Mouse (Mus musculus) midbrain, embryonic 13.5 days (tissue): Measurements from ENCODE around the gene Poc1b. TPM values are rescaled to one million over a fixed set of nuclear protein-coding genes. Genes with fewer than 3 reads are reported as not detected.

Experiments
- ATAC-seq: fragments of 200-750 bp; cut with Nextera tagmentation; 2 replicates; pipeline ENCODE4 v1.8.0; 2017; ENCODE audit warnings: mild to moderate bottlenecking, moderate TSS enrichment, moderate library complexity
- H3K27ac ChIP-seq: fragments of 300-500 bp; sonication (generic); 2 replicates; pipeline ENCODE4 v1.5.1; 2015; ENCODE audit warnings: inconsistent platforms, mild to moderate bottlenecking, moderate library complexity
- H3K27me3 ChIP-seq: fragments of 300-500 bp; sonication (generic); 2 replicates; pipeline ENCODE4 v1.6.1; 2015; ENCODE audit warnings: mild to moderate bottlenecking, inconsistent platforms
- H3K36me3 ChIP-seq: fragments of 300-500 bp; sonication (generic); 2 replicates; pipeline ENCODE4 v1.6.1; 2015; ENCODE audit warnings: mild to moderate bottlenecking, inconsistent platforms
- H3K4me1 ChIP-seq: fragments of 300-500 bp; sonication (generic); replicated peaks from 2 replicates; pipeline ENCODE4 v1.6.1; 2015; ENCODE audit warnings: inconsistent platforms
- H3K4me2 ChIP-seq: fragments of 300-500 bp; sonication (generic); replicated peaks from 2 replicates; pipeline ENCODE4 v1.6.1; 2015; ENCODE audit warnings: moderate library complexity, mild to moderate bottlenecking, inconsistent platforms
- H3K4me3 ChIP-seq: fragments of 300-500 bp; sonication (generic); replicated peaks from 2 replicates; pipeline ENCODE4 v1.5.1; 2015; ENCODE audit warnings: mild to moderate bottlenecking, inconsistent platforms
- H3K9ac ChIP-seq: fragments of 300-500 bp; sonication (generic); replicated peaks from 2 replicates; pipeline ENCODE4 v1.6.1; 2015; ENCODE audit warnings: mild to moderate bottlenecking, inconsistent platforms
- H3K9me3 ChIP-seq: fragments of 300-500 bp; sonication (generic); 2 replicates; pipeline ENCODE4 v1.6.1; 2016; ENCODE audit warnings: mild to moderate bottlenecking, inconsistent platforms
- WGBS: fragments of 180-500 bp; shearing (Covaris S2); methylation state at CpG from one replicate; pipeline ENCODE4 v1.1.7; 2015; 5-methylcytosine and 5-hydroxymethylcytosine counted together
- polyA plus RNA-seq: library from polyadenylated mRNA; unstranded; fragments of >200 nt; fragmentation: Nextera tagmentation; extraction: Ambion mirVana; gene quantifications from 2 replicates; pipeline ENCODE4 v1.2.1, GENCODE M21; 2015

The Poc1b gene
- polyA plus RNA-seq, 1 experiment from 2014 or later, result 13.7 TPM

DNA sequence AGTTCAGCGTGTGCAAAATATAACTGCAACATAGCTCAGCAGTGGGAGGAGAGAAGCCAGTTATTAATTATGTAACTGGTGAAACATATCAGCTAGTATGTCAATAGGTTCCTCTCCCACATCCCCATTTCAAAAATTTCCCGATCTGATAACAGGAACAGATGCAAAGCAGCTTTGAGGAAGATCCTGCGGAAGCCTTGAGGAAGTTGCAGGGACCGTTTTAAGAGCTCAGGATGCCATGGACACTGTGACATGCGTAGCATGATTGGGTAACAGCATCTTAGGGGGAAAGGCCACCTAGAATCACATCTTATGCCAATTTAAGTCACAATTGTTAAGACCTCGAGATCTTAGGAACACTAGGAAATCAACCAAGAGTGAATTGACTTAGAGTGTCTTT lies 16.9 kb upstream of the Poc1b start:
- no peaks in the 10 kb centered on the region for H3K4me1 ChIP-seq
- 82% methylated on average over 6 of the region's 6 CpGs for whole genome bisulfite sequencing
- H3K27ac ChIP-seq, result no peak overlapping the region
- no peak overlapping the region for H3K9ac ChIP-seq
- no peak overlapping the region for H3K4me2 ChIP-seq
- no peaks in the 10 kb centered on the region for H3K27me3 ChIP-seq
- H3K4me3 ChIP-seq, result no peak overlapping the region
- no peaks in the 10 kb centered on the region for H3K36me3 ChIP-seq
- no peaks in the 10 kb centered on the region for H3K9me3 ChIP-seq
- no peak for ATAC-seq

DNA sequence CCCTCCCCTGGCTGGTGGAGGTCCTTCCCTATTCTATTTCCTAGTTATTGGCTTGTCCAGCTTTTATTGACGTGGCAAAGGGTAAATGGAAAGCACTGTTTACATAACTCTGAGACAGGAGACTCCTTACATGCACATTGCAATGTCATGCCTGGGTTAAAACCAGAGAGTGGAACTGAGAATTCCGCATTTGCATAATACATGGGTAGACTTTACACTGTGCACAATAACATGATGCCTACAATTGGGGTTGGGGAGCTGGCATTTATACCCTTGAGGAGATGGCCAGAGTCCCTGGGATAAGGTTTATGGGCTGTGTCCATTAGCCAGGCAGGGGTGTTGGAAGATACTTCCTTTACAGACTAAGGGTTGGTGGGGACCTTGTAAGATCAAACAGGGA lies 13.5 kb upstream of the Poc1b start:
- Histone ChIP-seq H3K36me3 (no peaks in the 10 kb centered on the region), H3K4me3 (no peak overlapping the region), H3K9me3 (no peaks in the 10 kb centered on the region), H3K27me3 (no peaks in the 10 kb centered on the region), H3K27ac (no peak overlapping the region), H3K4me1 (no peaks in the 10 kb centered on the region), H3K9ac (no peak overlapping the region), H3K4me2 (no peak overlapping the region)
- 93% methylated on average over 2 of the region's 2 CpGs for WGBS
- no peak for ATAC-seq

DNA sequence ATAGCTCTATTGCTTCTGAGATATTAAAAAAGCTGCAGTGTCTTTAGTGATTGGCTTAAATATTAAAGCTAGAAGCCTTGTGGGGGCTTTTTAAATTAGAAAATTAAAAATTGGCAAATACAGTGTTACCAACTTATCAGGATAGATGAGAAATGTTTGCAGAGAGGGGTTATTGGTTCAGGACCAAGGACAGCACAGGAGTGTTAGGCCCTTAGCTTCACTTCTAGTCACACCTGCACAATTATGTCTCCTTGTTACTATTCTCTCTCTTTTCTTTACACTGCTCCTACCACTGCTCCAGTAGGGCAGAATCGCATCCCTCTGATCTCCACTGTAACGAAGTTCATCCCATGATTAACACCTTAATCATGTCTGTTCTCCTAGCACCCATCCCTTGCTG lies 11.7 kb upstream of the Poc1b start:
- Histone ChIP-seq H3K27ac (no peak overlapping the region), H3K4me2 (no peak overlapping the region), H3K36me3 (no peaks in the 10 kb centered on the region), H3K4me3 (no peak overlapping the region), H3K9ac (no peak overlapping the region), H3K27me3 (no peaks in the 10 kb centered on the region), H3K9me3 (no peaks in the 10 kb centered on the region), H3K4me1 (no peaks in the 10 kb centered on the region)
- ATAC-seq, result no peak
- WGBS, result 80% methylated on average over 2 of the region's 2 CpGs

DNA sequence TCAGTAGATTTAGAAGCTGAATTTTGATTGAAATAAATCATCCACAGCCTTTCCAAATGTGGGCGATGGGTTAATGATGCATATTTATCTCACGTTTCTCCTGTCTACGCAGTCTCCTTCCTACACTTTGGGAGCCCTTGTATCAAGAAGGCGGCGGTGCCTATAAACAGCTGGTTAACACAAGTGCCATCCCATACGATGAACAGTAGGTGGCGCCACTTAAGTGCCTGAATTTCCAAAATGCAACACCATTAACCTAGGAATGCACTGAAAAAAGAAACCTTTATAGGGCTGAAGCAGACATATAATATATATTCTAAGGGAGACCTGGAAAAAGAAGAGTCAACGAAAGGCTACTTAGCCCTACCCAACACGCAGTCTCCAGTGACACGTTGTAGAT lies 9.5 kb upstream of the Poc1b start:
- Histone ChIP-seq H3K4me2 (no peak overlapping the region), H3K27ac (no peak overlapping the region), H3K9ac (no peak overlapping the region), H3K36me3 (no peaks in the 10 kb centered on the region), H3K4me1 (no peaks in the 10 kb centered on the region), H3K4me3 (no peak overlapping the region), H3K9me3 (no peaks in the 10 kb centered on the region), H3K27me3 (no peaks in the 10 kb centered on the region)
- WGBS, result 76% methylated on average over 10 of the region's 10 CpGs
- ATAC-seq, result no peak; the same call in 1 of the 2 replicates

DNA sequence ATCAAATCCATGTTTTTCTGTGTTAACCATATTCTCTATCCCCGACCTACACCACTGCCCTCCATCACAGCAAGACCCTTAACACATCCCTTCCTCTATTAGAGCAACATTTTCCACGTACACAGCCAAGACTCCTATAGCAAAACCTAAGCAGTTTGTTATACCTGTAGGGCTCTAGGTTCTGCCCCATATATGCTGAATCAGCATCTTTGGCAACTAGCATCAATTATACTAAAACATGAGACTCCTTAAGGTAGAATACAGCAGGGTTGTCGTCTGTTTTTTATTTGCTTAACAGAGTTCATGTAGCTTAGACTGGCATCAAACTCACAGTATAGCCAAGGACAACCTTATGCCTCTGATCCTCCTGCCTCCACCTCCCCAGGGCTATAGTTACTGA lies 1.3 kb upstream of the Poc1b start:
- Histone ChIP-seq H3K27me3 (no peaks in the 10 kb centered on the region), H3K4me2 (no peak overlapping the region), H3K27ac (no peak overlapping the region), H3K36me3 (peaks cover 13% of the 10 kb centered on the region), H3K9ac (no peak overlapping the region), H3K4me1 (peaks cover 33% of the 10 kb centered on the region), H3K4me3 (no peak overlapping the region; the same call in 1 of the 2 replicates), H3K9me3 (no peaks in the 10 kb centered on the region)
- no peak for ATAC-seq
- WGBS, result 84% methylated on average over 3 of the region's 3 CpGs

DNA sequence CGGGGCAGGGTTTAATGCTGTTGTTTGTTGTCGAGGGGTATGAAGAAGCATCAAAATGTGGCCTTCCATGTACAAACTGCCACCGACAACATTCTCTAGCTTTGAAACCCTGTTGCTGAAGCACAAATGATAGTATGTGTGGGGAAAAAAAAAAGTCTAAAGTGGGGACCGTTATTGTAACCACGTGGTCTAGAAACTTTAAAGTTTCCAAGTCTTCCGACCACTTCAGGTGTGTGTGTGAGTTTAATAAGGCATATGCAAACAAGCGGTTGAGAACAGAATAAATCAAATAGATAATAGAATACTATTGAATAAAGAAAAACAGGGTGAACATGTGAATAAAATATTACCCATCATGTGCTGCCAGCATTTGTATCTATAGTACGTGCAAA lies 529 bp upstream of the Poc1b start:
- peaks cover 20% of the 10 kb centered on the region for H3K36me3 ChIP-seq
- H3K27me3 ChIP-seq, result no peaks in the 10 kb centered on the region
- H3K9ac ChIP-seq, result peak overlapping the region; percentile 84
- H3K4me3 ChIP-seq, result peak overlapping the region; percentile 76
- peak overlapping the region; percentile 76 for H3K4me2 ChIP-seq
- 31% methylated on average over 8 of the region's 8 CpGs for WGBS
- H3K9me3 ChIP-seq, result no peaks in the 10 kb centered on the region
- peaks cover 40% of the 10 kb centered on the region for H3K4me1 ChIP-seq
- ATAC-seq, result peak; percentile 1; the same call in 1 of the 2 replicates
- H3K27ac ChIP-seq, result peak overlapping the region; percentile 91

DNA sequence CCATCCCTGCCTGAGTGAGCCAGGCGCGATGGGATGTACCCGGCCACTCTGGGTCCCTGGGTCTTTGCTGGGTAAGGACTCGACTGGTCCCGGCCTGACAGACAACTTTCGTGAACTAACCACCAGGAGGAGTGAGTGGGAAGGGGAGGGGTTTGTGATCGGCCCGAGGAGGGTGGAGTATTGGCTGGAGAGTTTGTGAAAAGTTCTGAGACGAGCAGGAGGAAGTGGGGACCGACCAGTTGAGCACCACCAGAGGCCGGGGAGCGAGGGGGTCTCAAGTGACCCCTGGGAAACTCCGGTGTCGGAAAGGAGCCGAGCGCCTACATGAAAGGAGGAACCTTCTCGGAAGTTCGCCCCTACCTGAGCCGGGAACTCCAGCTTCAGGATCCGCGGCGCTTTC lies 1.1 kb downstream of the Poc1b start, which contains the start of gene Galnt4:
TSS of gene Galnt4 (plus strand) at position 196 of the 400 bp plus-strand sequence.
- Histone ChIP-seq H3K4me1 (peaks cover 42% of the 10 kb centered on the region), H3K36me3 (peaks cover 21% of the 10 kb centered on the region), H3K9me3 (no peaks in the 10 kb centered on the region), H3K9ac (peak within 1 kb of the TSS; percentile 84), H3K4me2 (peak within 1 kb of the TSS; percentile 76), H3K27ac (peak within 1 kb of the TSS; percentile 91), H3K4me3 (peak within 1 kb of the TSS; percentile 76), H3K27me3 (no peaks in the 10 kb centered on the region)
- ATAC-seq, result peak; percentile 74
- WGBS, result 0% methylated on average over 22 of the region's 22 CpGs

DNA sequence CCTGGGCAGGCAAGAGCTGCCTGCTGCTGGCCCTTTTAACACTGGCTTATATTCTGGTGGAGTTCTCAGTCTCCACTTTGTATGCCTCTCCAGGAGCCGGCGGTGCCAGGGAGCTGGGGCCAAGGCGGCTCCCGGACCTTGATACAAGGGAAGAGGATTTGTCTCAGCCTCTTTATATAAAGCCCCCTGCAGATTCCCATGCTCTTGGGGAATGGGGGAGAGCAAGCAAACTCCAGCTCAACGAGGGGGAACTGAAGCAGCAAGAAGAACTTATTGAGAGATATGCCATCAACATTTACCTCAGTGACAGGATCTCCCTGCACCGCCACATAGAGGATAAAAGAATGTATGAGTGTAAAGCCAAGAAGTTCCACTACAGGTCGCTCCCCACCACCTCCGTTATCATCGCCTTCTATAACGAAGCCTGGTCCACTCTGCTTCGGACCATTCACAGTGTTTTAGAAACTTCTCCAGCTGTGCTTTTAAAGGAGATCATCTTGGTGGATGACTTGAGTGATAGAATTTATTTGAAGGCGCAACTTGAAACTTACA lies 1.7 kb downstream of the Poc1b start:
- ATAC-seq, result 0 out of 2 replicates have a peak, but pooled peaks have one; percentile 3
- 35% methylated on average over 12 of the region's 12 CpGs for WGBS
- peaks cover 21% of the 10 kb centered on the region for H3K36me3 ChIP-seq

DNA sequence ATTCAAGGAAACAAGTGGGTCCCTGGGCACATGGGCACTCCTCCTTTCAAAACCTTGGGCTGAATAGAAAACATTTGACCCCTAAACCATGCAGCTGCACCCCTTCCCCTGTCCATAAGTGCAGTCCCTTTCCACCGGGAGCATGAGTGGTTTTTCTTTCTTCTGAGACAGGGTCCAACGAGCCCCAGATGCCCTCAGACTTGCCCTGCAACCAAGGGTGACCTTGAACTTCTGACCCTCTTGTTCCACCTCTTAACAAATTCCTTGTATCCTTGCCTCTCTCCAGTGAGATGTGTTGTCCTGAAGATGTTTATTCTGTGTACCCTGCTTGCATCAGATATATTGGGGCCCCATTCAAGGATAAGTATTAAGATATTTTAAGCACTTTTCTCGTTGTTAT lies 6.7 kb downstream of the Poc1b start:
- Histone ChIP-seq H3K27ac (no peak overlapping the region), H3K9me3 (no peaks in the 10 kb centered on the region), H3K4me1 (peaks cover 41% of the 10 kb centered on the region), H3K4me3 (no peak overlapping the region), H3K36me3 (peaks cover 21% of the 10 kb centered on the region), H3K9ac (no peak overlapping the region), H3K27me3 (no peaks in the 10 kb centered on the region), H3K4me2 (no peak overlapping the region)
- WGBS, result 50% methylated on average over 3 of the region's 3 CpGs
- ATAC-seq, result no peak

More for the DNA sequence above, 1.7 kb downstream of the Poc1b start:
- peak overlapping the region; percentile 84 for H3K9ac ChIP-seq
- peak overlapping the region; percentile 76 for H3K4me2 ChIP-seq
- no peak overlapping the region for H3K27ac ChIP-seq
- H3K27me3 ChIP-seq, result no peaks in the 10 kb centered on the region
- H3K9me3 ChIP-seq, result no peaks in the 10 kb centered on the region
- H3K4me3 ChIP-seq, result peak overlapping the region; percentile 76
- H3K4me1 ChIP-seq, result peaks cover 45% of the 10 kb centered on the region

DNA sequence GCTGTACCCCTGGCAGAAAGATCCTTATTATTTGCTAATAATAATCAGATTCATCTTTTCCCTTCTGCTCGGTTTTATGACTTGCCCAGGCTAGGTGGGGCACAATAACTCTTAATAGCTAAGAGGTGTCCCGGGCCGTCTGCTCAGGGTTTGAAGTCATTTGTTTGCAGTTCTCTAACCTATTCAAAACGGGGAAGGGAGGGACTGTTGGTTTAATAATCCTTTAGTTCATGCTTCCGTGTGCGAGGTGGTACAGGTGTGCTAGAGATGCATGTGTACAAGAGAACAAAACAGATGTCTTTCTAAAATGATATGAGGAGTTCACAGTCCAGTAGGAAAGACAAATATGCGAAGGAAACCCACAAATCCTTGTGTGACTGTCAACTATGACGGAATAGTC lies 7.5 kb downstream of the Poc1b start:
- no peak for ATAC-seq
- H3K9ac ChIP-seq, result no peak overlapping the region
- no peaks in the 10 kb centered on the region for H3K27me3 ChIP-seq
- H3K36me3 ChIP-seq, result peaks cover 19% of the 10 kb centered on the region
- no peaks in the 10 kb centered on the region for H3K9me3 ChIP-seq
- H3K4me1 ChIP-seq, result peaks cover 33% of the 10 kb centered on the region
- no peak overlapping the region for H3K4me3 ChIP-seq
- no peak overlapping the region for H3K27ac ChIP-seq
- 86% methylated on average over 8 of the region's 8 CpGs for WGBS
- no peak overlapping the region for H3K4me2 ChIP-seq

DNA sequence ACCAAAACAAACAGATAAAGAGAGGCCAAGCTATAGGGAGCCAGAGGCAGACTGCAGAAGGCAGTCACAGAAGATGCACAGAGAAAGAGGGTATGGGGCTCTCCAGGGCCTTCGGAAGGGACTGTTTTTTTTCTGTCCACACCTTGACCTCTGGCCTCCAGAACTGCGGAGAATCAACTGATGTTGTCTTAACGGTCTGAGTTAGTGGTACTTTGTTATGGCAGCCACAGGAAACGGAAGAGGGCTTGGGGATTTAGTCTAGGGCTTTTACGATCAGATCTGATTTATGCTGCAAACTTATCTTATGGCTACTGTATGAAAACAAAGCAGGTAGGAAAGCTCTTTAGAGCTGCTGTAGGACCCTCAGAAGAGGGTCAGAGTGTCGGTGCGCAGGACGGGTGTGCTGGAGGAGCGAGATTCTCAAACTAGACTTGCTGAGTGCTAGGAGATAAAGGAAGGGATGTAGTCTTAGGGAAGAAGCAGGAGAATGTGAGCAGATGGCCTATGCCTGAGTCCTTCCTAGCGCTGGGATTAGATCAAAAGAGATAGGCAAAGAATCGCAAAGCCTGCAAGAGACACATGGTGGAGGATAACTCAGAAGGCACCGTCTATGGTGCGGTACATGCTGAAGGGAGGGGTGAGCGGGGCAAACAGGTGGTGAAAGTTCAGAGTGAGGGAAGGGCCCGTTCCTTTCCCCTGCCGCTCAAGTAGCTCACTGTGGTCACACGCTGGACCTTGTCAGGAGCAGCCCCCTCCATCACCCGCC lies 8.8 kb downstream of the Poc1b start:
- Histone ChIP-seq H3K4me2 (no peak overlapping the region), H3K36me3 (peaks cover 8% of the 10 kb centered on the region), H3K9ac (no peak overlapping the region), H3K9me3 (no peaks in the 10 kb centered on the region), H3K4me1 (peaks cover 26% of the 10 kb centered on the region), H3K4me3 (no peak overlapping the region), H3K27me3 (no peaks in the 10 kb centered on the region), H3K27ac (no peak overlapping the region)
- peak; percentile 35; the same call in 1 of the 2 replicates for ATAC-seq
- WGBS, result 67% methylated on average over 18 of the region's 18 CpGs

DNA sequence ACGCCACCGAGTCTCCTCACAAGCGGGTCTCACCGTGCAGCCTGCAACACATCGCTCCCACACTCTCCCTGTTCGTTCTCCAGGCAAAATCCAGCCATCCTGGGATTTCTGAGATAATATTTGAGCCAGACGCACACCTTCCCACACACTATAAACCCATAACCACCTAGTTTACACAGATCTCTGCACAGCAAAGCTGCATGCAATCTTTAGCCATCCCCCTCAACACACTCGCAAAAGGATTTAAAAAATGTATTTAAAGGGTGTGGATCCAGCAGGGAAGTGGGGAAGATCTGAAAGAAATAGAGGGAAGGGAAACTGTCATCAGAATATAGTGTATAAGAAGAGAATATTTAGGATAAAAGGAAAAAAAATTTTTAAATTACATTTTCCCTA lies 9.4 kb downstream of the Poc1b start:
- H3K4me2 ChIP-seq, result no peak overlapping the region
- ATAC-seq, result no peak
- peaks cover 20% of the 10 kb centered on the region for H3K4me1 ChIP-seq
- no peaks in the 10 kb centered on the region for H3K27me3 ChIP-seq
- H3K4me3 ChIP-seq, result no peak overlapping the region
- no peak overlapping the region for H3K9ac ChIP-seq
- no peak overlapping the region for H3K27ac ChIP-seq
- WGBS, result 81% methylated on average over 8 of the region's 8 CpGs
- no peaks in the 10 kb centered on the region for H3K9me3 ChIP-seq
- peaks cover 2% of the 10 kb centered on the region for H3K36me3 ChIP-seq
